Mouse (Mus musculus) c-Kit-positive CD71-positive TER-119-negative erythroid progenitor cells, embryonic 14.5 days (primary cell): ENCODE measurements around the gene Fbxo17.
A peak's percentile ranks its signal among the peaks of the same experiment; 100 is the strongest.
"Not testable (repeated sequence)": the region's sequence is repeated elsewhere in the genome, so short reads cannot be mapped to it uniquely, and the experiment has no call there.

Source experiments
- DNase-seq: peaks from one replicate; pipeline ENCODE4 v3.0.0-alpha.2; 2013; ENCODE audit warnings: low read depth

Gene Fbxo17

DNA sequence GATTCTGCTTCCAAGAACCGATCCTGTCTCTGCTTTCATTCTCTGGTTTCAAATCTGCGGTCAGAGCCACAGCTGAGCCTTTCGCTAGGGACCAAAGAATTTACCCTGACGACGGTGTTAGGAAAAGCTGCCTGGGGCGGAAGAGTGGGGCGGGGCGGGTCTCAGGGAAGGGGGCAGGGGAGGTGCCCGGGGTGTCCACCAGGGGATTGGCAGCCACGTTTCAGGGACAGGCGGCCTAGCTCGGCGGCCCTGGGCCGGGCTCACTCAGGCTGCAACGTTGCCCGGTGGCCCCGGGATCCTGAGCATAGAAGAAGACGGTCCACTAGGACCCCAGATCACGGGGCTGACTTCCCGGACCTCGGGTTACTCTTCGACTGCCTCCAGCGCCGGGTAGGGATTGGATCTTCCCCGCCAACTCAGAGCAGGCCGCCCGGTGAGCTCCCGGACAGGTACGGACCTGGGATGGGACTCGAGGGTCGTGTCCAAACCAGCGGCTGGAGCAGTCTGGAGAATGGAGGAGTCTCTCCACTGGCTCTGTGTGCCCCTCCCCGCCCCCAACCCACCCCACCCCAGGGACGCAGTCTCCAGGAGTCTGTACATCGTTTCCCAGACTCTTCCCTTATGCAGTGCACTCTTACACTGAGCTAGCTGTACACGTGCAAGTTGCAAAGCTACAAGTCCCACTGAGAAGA, at the start of gene Fbxo17:
Gene Fbxo17 (plus strand): TSS at position 215 of the 692 bp plus-strand sequence.
- DNase-seq: no peak

DNA sequence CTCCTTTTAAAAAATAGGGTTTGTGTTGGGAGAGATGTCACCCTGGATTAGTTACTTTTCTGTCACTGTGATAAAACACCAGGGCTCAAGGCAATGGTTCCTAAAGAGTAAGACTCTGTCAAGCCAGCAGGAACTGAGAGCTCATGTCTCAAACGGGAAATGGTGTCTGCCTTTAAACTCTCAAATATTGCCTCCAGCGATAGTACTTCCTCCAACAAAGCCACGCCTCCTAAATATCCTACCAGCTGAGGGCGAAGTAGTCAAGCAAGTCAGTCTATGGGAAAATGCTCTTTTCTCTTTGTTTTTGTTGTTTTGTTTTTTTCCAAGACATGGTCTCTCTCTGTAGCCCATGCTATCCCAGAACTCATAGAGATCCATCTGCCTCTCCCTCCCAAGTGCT, 45.4 kb upstream of the Fbxo17 start:
- no peak for DNase-seq

DNA sequence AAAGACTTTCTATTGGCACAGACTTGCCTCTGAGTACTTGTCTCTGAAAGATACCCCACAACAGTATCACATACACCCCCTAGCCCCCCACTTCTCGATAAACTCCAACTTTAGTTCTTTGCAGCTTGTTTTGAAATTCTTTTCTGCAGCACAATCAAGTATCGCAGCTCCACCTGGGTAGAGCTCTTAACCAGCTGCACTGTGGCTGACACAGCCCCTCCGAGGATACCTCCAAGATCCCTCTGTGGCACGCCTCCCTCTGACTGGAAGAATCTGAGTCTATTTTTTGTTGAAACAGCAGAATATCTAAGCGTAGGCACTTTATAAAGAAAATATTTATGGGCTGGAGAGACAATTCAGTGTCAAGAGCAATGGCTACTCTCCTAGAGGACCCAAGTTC, 44.3 kb upstream of the Fbxo17 start:
- no peak for DNase-seq

DNA sequence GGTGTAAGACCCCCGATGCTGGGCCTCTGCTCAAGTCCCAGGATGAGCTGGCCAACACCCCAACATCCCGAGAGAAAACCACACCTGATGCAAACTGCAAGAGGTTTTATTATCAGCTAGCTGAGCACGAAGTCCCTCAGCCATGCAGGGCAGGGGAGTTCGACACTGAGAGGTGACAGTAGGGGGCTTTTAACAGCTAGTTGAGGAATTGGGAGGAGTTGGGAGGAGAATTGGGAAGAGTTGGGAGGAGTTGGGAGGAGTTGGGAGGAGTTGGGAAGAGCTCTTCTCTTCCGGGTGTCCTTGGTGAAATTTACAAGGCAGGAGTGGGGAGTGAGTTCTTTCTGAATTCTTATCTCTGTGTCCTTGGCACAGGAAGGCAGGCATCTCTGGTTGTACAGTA, 43.8 kb upstream of the Fbxo17 start:
- not testable (repeated sequence) for DNase-seq

DNA sequence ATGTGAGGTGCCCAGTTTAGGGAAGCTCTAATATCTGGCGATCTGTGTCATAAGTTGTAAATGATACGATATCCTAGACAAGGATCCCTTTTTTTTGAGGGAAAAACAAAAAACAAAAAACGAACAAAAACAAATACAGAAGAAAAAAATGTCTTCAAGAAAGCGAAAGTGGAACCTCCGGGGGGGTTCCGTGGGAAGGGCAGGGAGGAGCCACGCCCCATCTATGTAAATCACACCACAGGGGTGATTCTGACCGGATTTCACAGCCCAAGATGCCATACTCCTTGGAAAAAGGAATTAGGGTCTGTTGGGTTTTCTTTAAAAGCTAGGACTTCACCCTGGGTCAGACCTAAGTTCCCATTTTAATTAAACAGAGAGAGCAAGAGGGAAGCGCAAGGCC, 41.6 kb upstream of the Fbxo17 start:
- DNase-seq: no peak

DNA sequence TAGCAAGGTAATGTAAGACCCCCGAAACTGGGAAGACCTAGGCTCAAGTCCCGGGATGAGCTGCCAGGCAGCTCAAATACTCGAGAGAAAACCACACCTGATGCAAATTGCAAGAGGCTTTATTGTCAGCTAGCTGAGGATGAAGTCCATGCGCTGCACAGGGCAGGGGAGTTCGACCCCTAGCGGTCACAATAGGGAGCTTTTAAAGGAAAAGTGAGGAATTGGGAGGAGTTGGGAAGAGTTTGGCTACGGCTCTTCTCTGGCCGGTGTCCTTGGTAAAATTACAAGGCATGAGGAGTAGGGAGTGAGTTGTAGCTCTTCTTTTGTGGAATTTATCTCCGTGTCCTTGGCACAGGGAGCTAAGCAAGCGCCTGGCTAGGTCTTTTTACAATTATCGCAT, 40.9 kb upstream of the Fbxo17 start:
- DNase-seq: no peak

DNA sequence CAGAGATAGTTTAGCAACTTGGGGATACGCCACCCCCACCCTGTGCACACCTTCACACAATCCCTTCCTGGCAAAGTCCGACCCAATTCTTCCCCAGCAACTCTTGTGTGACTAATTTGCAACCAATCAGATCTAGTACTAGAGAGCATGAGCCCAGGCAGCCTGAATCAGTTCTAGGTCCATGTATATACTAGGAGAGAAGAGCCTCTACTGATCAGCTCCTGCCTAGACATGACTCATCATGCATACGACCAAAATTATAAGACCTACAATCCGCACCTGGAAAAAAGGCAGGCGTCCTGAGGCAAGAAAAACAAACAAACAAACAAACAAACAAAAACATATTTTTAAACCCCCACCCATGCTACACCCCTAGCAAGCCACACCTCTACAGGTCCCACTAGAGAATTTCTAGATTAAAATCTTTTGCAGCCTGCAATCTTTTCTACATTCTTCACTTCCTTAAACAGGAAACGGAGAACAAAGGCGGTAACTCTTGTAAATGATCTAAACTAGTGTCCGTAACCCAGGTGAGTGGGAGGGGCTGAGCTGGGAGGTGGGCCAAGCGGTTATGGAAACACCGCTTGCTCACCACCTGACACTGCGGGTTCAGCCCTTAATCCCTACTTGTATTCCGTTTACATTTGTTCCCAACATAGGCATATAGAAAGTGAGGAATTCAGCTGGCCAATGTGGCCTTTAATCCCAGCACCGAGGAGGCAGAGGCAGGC, 39.6 kb upstream of the Fbxo17 start:
- DNase-seq: no peak

DNA sequence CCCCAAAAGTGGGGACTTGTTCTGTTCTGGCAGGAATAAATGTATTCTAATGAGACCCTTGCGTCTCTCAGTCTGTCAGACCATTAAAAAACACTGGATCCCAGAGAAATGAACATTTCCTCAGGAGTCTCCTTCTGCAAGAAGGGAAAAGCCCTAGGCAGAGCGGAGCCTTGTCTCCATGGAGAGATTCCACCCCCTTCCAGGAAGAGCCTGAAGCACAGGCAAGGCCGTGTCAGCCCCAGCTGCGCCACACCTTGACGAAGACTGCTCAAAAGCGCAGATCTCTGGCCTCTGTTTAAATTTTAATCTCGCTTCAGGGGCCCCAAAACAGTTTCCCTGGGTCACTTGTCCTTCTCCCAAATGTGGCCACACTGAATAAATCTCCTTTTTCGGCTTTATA, 39.0 kb upstream of the Fbxo17 start:
- DNase-seq: no peak

DNA sequence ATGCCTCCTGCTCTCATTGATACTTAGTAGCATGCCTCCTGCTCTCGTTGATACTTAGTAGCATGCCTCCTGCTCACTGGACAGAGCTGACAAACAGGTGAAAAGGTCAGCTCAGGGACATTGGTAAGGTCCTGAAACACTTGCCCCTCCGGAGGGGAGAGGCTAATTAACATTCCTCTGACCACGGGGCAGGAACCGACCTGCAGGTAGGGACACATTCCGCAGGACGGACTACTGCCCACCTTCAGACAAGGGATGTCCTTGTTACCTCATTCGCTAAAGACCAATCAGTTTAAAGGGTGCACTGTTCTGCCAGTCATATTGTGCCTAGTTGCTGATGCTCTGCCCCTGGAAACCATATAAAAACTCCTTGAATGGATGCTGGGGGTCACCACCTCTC, 25.5 kb upstream of the Fbxo17 start:
- DNase-seq: no peak

DNA sequence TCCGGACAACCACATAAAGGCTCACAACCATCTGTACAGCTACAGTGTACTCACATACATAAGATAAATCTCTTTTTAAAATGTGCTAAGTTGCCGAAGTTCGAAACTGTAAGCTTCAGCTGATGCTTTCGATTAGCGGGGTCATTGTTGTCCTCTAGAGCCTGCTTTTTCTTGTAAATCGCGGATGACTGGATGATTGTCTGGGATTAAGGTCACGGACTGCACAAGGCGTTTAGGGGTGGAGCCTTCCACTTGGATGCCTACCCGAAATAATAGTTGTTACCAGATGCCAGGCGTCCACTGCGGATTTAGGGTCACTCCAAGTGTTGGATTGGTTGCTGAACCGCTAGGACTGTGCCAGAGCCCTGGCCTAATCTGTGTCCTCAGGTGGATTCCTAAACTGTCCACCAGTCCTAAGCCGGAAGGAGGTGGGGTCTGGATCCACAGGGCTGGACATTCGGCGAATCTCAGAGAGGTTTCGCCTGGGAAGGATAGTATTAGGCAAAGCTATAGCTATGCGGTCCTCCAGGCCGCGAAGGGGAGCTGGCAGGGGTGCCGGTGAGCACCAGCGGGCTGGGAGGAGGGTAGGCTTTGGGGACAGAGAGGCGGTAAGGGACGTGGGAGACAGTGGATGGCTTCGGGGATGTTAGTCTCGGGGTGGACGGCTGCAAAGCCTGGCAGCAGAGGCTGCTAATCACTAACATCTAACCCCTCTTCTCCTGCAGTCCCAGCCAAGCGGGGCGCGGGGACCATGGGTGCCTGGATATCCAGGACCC, 23.9 kb upstream of the Fbxo17 start, which contains the start of gene Fbxo27:
Gene Fbxo27 (plus strand): TSS at position 305 of the 776 bp plus-strand sequence.
- no peak for DNase-seq

DNA sequence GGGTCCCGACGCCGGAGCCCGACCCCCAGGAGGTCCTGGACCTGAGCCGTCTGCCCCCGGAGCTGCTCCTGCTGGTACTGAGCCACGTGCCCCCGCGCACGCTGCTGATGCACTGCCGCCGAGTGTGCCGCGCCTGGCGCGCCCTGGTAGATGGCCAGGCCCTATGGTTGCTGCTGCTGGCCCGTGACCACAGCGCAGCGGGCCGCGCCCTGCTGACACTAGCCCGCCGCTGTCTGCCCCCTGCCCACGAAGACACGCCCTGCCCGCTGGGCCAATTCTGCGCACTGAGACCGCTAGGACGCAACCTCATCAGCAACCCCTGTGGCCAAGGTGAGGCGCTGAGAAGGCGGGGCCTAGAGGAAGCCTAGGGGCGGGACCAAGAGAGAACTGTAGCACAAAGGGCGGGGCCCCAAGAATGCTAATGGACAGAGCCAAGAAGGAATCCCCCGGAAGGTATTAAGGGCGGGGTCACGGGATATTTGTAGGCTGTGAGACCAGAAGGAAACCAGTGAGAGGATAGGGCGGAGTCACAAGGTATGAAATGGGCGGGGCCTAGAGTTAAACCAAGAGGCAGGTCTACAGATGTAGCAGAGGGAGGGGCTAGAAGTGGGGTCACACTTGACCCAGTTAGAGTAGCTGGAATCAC, 23.2 kb upstream of the Fbxo17 start:
- peak; percentile 51 for DNase-seq

DNA sequence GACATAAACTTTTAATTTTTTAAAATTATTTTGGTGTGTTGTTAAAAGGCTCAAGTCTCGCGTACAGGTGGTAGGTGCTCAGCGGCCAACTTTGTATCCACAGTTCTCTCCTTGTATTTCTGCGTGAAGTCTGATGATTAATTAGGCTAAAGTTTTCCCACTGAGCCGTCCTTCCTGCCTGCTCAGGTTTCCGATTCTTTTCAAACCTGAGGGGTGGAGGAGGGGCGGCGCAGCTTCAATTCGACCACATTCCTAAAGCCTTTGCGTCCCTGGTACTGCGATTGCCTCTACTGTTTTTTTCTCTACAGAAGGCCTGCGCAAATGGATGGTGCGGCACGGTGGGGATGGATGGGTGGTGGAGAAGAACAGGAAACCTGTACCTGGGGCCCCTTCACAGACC, 22.2 kb upstream of the Fbxo17 start:
- no peak for DNase-seq

DNA sequence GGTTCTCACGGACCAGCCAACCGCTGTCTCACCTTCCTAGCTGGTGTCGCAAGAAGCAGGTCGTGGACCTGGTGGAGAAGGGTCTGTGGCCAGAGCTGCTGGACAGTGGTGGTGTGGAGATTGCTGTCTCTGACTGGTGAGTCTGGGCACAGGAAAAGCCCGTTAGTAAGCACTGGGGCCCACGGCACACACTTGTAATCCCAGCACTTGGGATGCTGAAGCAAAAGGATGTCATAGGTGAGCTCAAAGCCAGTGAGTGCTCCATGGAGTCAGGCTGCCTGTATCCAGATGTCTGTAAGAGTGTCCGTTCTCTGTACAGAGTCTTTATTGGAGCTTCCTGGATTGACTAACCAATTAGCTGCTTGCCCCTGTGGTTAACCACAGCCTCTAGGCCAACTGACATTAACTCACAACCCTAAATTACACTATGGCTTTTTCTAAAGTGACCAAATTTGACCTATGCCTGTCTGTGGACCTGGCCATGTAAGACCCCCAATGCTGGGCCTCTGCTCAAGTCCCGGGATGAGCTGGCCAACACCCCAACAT, 21.6 kb upstream of the Fbxo17 start:
- DNase-seq: no peak

DNA sequence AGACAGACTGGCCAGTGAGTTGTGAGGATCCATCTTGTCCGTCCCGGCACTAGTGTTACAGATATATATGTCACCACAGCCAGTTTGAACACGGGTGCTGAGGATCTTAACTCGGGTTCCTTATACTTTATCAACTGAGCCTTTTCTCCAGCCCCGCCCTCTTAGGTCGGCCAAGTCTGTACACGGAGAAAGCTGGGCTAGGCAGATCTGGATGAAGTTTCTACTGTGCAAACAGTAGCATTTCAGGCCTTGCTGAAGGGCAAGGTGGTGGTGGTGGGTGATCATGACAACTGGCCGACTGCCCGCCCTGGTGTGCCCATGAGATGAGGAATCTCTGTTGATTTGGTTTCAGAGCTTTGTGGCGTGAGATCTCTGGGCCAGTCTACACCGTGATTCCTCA, 19.3 kb upstream of the Fbxo17 start:
- DNase-seq: no peak

DNA sequence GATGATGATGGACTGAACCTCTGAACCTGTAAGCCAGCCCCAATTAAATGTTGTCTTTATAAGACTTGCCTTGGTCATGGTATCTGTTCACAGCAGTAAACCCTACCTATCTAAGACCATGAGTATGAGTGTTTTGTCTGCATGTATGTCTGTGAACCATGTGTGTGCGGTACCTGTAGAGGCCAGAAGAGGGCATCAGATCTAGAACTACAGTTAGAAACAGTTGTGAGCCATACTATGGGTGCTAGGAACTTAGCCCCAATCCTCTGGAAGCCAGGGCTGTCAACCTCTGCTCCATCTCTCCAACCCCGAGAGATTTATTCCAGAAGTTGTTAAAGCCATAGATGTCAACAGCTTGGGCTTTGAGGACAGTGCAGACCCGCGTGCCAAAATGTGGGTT, 16.3 kb upstream of the Fbxo17 start:
- no peak for DNase-seq

DNA sequence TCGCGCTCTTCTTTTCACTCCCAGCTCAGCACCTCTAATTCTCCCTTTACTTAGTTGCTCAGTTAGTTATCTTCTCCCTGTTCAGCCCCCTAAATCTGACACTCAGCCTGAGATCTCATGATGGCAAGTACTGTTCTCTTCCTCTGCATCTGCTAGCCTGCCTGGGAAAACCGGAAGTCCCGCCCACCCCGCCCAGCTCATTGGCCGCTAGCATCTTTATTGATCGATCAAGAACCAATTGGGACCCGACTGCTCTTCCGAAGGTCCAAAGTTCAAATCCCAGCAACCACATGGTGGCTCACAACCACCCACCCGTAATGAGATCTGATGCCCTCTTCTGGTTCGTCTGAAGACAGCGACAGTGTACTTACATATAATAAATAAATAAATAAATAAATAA, 15.3 kb upstream of the Fbxo17 start:
- not testable (repeated sequence) for DNase-seq

DNA sequence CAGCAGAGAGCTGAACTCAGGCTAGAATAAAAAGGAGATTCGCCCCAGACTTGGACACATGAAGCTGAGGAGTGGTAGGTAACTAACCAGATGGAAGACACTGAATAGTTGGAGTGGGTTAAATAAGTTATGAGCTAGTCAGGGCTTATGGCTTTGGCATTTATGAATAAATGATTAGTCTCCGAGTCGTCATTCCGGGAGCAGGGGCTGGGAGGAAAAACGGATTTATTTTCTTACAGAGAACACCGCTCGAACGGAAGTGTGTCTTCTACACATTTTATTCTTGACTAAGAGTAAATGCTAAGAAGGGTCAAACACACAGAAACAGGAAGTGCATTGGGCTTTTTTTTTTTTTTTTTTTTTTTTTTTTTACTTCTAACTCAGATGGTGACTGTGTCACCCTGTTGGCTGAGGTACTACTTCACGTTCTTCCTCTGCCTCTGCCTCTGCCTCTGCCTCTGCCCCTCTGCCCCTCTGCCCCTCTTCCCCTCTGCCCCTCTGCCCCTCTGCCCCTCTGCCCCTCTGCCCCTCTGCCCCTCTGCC, 13.9 kb upstream of the Fbxo17 start:
- no peak for DNase-seq

DNA sequence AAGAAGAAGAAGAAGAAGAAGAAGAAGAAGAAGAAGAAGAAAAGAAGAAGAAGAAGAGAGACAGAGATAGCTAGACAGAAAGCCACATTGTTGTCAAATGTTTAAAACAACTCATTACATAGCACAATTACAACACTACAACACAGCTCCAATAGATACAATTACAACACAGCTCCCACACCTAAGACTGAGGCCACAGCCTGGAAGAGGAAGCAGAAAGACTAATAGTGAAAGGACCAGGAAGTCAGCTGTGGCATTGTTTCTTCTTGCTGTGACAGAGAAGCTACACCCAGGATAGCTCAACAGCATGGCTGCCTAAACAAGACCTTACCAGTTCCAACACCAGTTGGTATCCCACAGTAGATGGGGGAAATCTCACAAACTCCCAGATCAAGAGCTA, 7.2 kb upstream of the Fbxo17 start:
- no peak for DNase-seq

DNA sequence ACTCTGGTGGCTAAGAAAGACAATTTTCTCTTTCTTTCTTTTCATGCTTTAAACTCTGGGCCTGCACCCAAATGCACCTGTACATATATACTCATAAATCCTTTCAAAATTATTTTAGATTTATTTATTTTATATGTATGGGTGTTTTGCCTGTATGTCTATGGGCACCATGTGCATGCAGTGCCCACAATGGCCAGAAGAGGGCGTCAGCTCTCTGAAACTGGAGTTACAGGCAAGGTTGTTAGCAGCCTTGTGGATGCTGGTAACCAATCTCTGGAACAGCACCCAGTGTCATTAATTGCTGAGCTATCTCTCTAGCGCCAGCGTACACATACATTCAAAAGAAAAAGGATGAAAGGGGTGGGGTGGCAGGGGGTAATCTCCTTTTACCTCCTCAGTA, 5.6 kb upstream of the Fbxo17 start:
- no peak for DNase-seq

DNA sequence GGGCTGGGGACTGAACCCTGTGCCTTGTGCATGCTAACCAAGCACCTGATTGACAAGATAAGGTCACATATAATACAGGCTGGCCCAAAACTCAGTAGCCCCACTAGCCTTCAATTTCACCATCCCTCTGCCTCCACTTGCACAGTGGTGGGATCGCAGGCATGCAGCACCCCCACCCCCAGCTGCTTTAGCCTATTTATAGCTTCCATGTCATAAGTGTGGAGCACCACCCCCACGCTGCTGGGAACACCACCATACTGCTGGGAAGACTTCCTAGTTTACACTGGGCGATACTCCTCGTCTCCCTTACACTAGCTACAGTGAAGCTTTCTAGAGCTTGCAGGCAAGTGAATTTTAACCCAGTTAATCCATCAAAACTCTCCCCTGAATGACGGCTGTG, 1.9 kb upstream of the Fbxo17 start:
- DNase-seq: no peak

DNA sequence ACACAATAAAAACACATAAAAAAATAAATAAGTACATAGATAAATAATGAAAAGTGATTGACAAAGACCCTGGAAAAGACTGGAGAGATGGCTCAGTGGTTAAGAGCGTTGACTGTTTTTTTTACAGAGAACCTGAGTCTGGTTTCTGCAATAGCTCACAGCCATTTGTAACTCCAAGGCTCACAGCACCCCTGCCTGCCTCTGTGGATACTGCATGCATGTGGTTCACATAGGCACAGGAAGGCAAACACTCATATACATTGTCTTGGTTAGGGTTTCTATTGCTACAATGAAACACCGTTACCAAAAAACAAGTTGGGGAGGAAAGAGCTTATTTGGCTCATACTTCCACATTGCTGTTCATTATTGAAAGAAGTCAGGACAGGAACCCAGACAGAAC, 1.0 kb upstream of the Fbxo17 start:
- DNase-seq: no peak

DNA sequence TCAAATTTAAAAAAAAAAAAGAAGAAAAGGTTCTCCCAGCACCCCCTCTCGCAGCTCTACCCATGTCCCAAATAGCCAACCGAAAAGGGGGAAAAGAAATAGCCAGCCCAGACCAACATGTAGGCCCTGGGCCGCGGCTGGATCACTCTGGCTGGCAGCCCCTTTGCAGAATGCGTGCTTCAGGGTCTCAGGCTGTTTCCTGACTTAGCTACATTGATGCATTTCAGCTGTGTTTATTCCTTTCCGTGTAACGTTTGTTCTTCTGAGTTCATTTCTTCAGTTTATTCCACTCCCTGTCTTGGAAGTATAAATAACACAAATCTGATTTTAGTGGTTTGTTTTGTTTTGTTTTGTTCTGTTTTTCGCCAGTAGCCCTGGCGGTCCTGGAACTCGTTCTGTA, 1.1 kb downstream of the Fbxo17 start:
- DNase-seq: no peak
